In the genomic region with DNA sequence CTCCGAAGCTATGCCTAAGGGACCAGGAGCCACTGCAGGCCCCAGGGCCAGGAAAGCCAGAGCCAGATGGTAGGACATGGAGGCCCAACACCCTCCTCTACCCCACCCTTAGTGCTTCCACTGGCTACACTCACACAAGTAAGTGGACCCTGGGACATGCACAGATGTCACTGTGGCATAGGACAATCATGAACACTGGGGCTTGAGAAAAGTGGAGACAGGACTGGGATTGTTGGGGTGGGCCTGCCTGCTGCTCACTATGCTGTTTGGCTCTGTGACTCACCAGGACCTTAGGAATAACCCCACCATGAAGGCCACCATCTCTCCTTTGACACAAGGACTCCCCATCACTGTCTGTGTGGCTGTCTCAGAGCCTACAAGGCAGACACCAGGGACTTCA, we compare ENCODE assay signal across 19 mouse cellular contexts. TPM values are rescaled to one million over a fixed set of nuclear protein-coding genes. Genes with fewer than 3 reads are reported as not detected.
A peak's percentile ranks its signal among the peaks of the same experiment; 100 is the strongest.
DNase-seq lines count a peak whose midpoint lies in the region; ATAC-seq and TF ChIP-seq lines count a peak whose summit lies in the region.
"Had no signal": no experiment of that assay in that cellular context is flagged by ENCODE, and none has a peak within 500 bp of the region (broad histone marks: within the 10 kb centered on the region; RNA-seq: fewer than 3 reads in every experiment).

No protein-coding gene starts in this region.

- no peak overlapping the region for H3K4me2 ChIP-seq in forebrain, embryonic 11.5 days (ENCODE audit: low read depth, low read length, severe bottlenecking)
- no peak overlapping the region for H3K4me2 ChIP-seq in forebrain, embryonic 12.5 days
- no peak overlapping the region for H3K4me2 ChIP-seq in myocyte (ENCODE audit: low read depth)
- H3K4me2 ChIP-seq: embryonic facial prominence, embryonic 12.5 days; forebrain, embryonic 13.5 days; forebrain, embryonic 15.5 days had no signal

- H3ac ChIP-seq in myocyte (ENCODE audit: control insufficient read depth, insufficient read length), result no peak overlapping the region

- WGBS in forebrain, embryonic 11.5 days, result 96% methylated on average over 1 of the region's 1 CpGs
- WGBS in forebrain, embryonic 12.5 days, result 92% methylated on average over 1 of the region's 1 CpGs

- no peak for TF ChIP-seq RAD21 in MEL (IDR thresholded peaks at IDR 0.05; ENCODE audit: low read depth, low read length)

- no peak overlapping the region for H3K9ac ChIP-seq in forebrain, embryonic 11.5 days (ENCODE audit: low read length)
- no peak overlapping the region for H3K9ac ChIP-seq in forebrain, embryonic 12.5 days
- H3K9ac ChIP-seq in MEL (ENCODE audit: control insufficient read depth, low read depth, low read length, poor library complexity, severe bottlenecking), result no peak overlapping the region
- H3K9ac ChIP-seq: embryonic facial prominence, embryonic 12.5 days; forebrain, embryonic 13.5 days; forebrain, embryonic 15.5 days; forebrain, postnatal 0 days had no signal

- no peaks in the 10 kb centered on the region for H3K4me1 ChIP-seq in forebrain, embryonic 11.5 days (replicated peaks; ENCODE audit: control insufficient read depth, insufficient read depth, low read length)
- no peaks in the 10 kb centered on the region for H3K4me1 ChIP-seq in forebrain, embryonic 12.5 days
- H3K4me1 ChIP-seq in MEL (ENCODE audit: control insufficient read depth in 1 of 2, insufficient read depth in 2 of 2, low read length in 2 of 2), result no peaks in the 10 kb centered on the region
- H3K4me1 ChIP-seq: embryonic facial prominence, embryonic 10.5 days; embryonic facial prominence, embryonic 12.5 days; forebrain, embryonic 13.5 days had no signal

- H3K79me2 ChIP-seq in MEL (ENCODE audit: control insufficient read depth, insufficient read depth, low read length, poor library complexity), result no peaks in the 10 kb centered on the region
- no peaks in the 10 kb centered on the region for H3K79me2 ChIP-seq in myocyte (ENCODE audit: control insufficient read depth, insufficient read depth)

- TF ChIP-seq POLR2A in MEL (IDR thresholded peaks at IDR 0.05; ENCODE audit: control insufficient read depth in 1 of 2, insufficient read depth in 1 of 2, low read depth in 1 of 2, low read length in 2 of 2, poor library complexity in 1 of 2) (peak in 1 of 2 experiments; percentile 42; a peak in 1 of 4 replicates), myocyte (IDR thresholded peaks at IDR 0.05; ENCODE audit: insufficient read length, low read depth) (no peak)

- H3K27me3 ChIP-seq in forebrain, embryonic 11.5 days (ENCODE audit: control insufficient read depth, insufficient read depth, low read length), result no peaks in the 10 kb centered on the region
- no peaks in the 10 kb centered on the region for H3K27me3 ChIP-seq in forebrain, embryonic 12.5 days
- H3K27me3 ChIP-seq in MEL (ENCODE audit: control insufficient read depth in 1 of 2, insufficient read depth in 2 of 2, low read length in 2 of 2), result no peaks in the 10 kb centered on the region
- no peaks in the 10 kb centered on the region for H3K27me3 ChIP-seq in myocyte (ENCODE audit: control insufficient read depth, insufficient read depth, insufficient read length)
- H3K27me3 ChIP-seq: embryonic facial prominence, embryonic 12.5 days; forebrain, embryonic 13.5 days; forebrain, embryonic 15.5 days; Patski had no signal

- no peak for DNase-seq in forebrain, embryonic 11.5 days (ENCODE audit: low spot score)
- DNase-seq in MEL (ENCODE audit: low read depth, low spot score), result peak; percentile 19
- DNase-seq in natural killer cell, adult 2 months (ENCODE audit: low spot score in 2 of 2), result no peak
- DNase-seq: adrenal gland, adult 8-10 months; adrenal gland, postnatal 14 days; adrenal gland, postnatal 36 days; cerebellum, adult 18-20 months; cerebellum, adult 8-10 months; cerebellum, adult 9-11 months; cerebellum, postnatal 25 days; forebrain, postnatal 0 days had no signal

- ATAC-seq in forebrain, embryonic 11.5 days (replicated peaks; ENCODE audit: low FRiP score), result no peak
- no peak for ATAC-seq in forebrain, embryonic 12.5 days (ENCODE audit: low FRiP score)
- ATAC-seq: activated CD4-positive, CD25-positive, alpha-beta regulatory T cell, adult 4 months; forebrain, embryonic 13.5 days; forebrain, embryonic 15.5 days; forebrain, postnatal 0 days had no signal

- H3K4me3 ChIP-seq in forebrain, embryonic 11.5 days (ENCODE audit: low read depth, low read length), result no peak overlapping the region
- no peak overlapping the region for H3K4me3 ChIP-seq in forebrain, embryonic 12.5 days (replicated peaks)
- H3K4me3 ChIP-seq in MEL (ENCODE audit: control insufficient read depth in 1 of 2, insufficient read depth in 1 of 2, low read depth in 2 of 2, low read length in 2 of 2), result no peak overlapping the region
- H3K4me3 ChIP-seq in myocyte, result no peak overlapping the region
- H3K4me3 ChIP-seq: embryonic facial prominence, embryonic 10.5 days; embryonic facial prominence, embryonic 12.5 days; forebrain, embryonic 13.5 days; forebrain, embryonic 15.5 days had no signal

- H3K27ac ChIP-seq in forebrain, embryonic 11.5 days (ENCODE audit: low read depth, low read length), result 0 out of 2 replicates have a peak overlapping the region, but pooled peaks have one; percentile 18
- no peak overlapping the region for H3K27ac ChIP-seq in forebrain, embryonic 12.5 days
- no peak overlapping the region for H3K27ac ChIP-seq in MEL (ENCODE audit: control insufficient read depth, low read depth, low read length)
- H3K27ac ChIP-seq: embryonic facial prominence, embryonic 10.5 days; embryonic facial prominence, embryonic 12.5 days; forebrain, embryonic 13.5 days; forebrain, embryonic 15.5 days had no signal

- H3K9me3 ChIP-seq in forebrain, embryonic 11.5 days (ENCODE audit: control insufficient read depth, low read length), result no peaks in the 10 kb centered on the region
- H3K9me3 ChIP-seq in forebrain, embryonic 12.5 days, result no peaks in the 10 kb centered on the region
- H3K9me3 ChIP-seq in MEL (replicated peaks; ENCODE audit: insufficient read depth, low read length), result no peaks in the 10 kb centered on the region
- H3K9me3 ChIP-seq: embryonic facial prominence, embryonic 10.5 days; embryonic facial prominence, embryonic 12.5 days; forebrain, embryonic 13.5 days; forebrain, embryonic 15.5 days had no signal

- TF ChIP-seq CTCF in MEL (IDR thresholded peaks at IDR 0.05 in 2 of 3, conservative IDR thresholded peaks at IDR 0.05 in 1 of 3; ENCODE audit: control insufficient read depth in 1 of 3, insufficient read depth in 1 of 3, low read depth in 2 of 3, low read length in 3 of 3, poor library complexity in 1 of 3, severe bottlenecking in 1 of 3), result no peak

- peaks cover 9% of the 10 kb centered on the region for H3K36me3 ChIP-seq in forebrain, embryonic 11.5 days (ENCODE audit: control insufficient read depth, insufficient read depth, low read length)
- H3K36me3 ChIP-seq in forebrain, embryonic 12.5 days (replicated peaks), result peaks cover 50% of the 10 kb centered on the region
- H3K36me3 ChIP-seq in MEL (ENCODE audit: control insufficient read depth in 1 of 2, insufficient read depth in 2 of 2, low read length in 2 of 2), result peaks cover 0 to 6% of the 10 kb centered on the region in 2 experiments; a peak in 1 of 4 replicates
- peaks cover 12% of the 10 kb centered on the region for H3K36me3 ChIP-seq in myocyte (ENCODE audit: control insufficient read depth, insufficient read depth)

- no peak for TF ChIP-seq EP300 in MEL (IDR thresholded peaks at IDR 0.05; ENCODE audit: low read depth in 1 of 2, low read length in 2 of 2)

TF ChIP-seq in MEL, 35 proteins besides CTCF, POLR2A, EP300 and RAD21:
- TF ChIP-seq NRF1 (IDR thresholded peaks at IDR 0.05; ENCODE audit: insufficient read depth, low read depth, low read length, poor library complexity, severe bottlenecking), result no peak
- peak; percentile 54; the same call in 1 of the 2 replicates for TF ChIP-seq POLR2AphosphoS2 (IDR thresholded peaks at IDR 0.05; ENCODE audit: low read length)

TF ChIP-seq in myocyte, 11 proteins besides CTCF, POLR2A, EP300 and RAD21:
- TF ChIP-seq POLR2AphosphoS2 (IDR thresholded peaks at IDR 0.05; ENCODE audit: insufficient read length, low read depth) (peak; percentile 24), TCF12 (IDR thresholded peaks at IDR 0.05; ENCODE audit: insufficient read depth, poor library complexity, severe bottlenecking) (no peak), USF1 (IDR thresholded peaks at IDR 0.05; ENCODE audit: low read depth) (no peak), TCF3 (IDR thresholded peaks at IDR 0.05; ENCODE audit: insufficient read length, low read depth) (no peak), MYOG (IDR thresholded peaks at IDR 0.05; ENCODE audit: control insufficient read depth in 1 of 3, insufficient read depth in 1 of 3, insufficient read length in 2 of 3, low read depth in 2 of 3) (no peak)

RNA-seq across cellular contexts. Expression of a gene that starts 24.8 kb away (rescaled TPM):
- polyA plus RNA-seq in forebrain, embryonic 11.5 days (2014; fragmentation: Nextera tagmentation; extraction: Ambion mirVana), result 48.9 and 49.3 TPM in 2 replicates
- 43.2 and 45.6 TPM in 2 replicates for polyA plus RNA-seq in forebrain, embryonic 12.5 days (2016; fragmentation: Nextera tagmentation; extraction: Ambion mirVana)
- 104 and 118 TPM in 2 replicates for total RNA-seq in MEL (2012; rRNA removed)
- polyA plus RNA-seq in MEL (2012; ENCODE audit: insufficient read depth in 1 of 2, insufficient read length in 2 of 2, low read depth in 1 of 2, low replicate concordance in 2 of 2, missing spikeins in 1 of 2) (100 to 1,000 TPM in 1 of 2 experiments, not detected in 1; 109 TPM), myocyte (2012; fragmentation: generic; extraction: Trizol) (26.1 TPM)

RNA-seq across cellular contexts. Expression of a gene that starts 24.9 kb away (rescaled TPM):
- 225 and 246 TPM in 2 replicates for polyA plus RNA-seq in forebrain, embryonic 11.5 days (2014; fragmentation: Nextera tagmentation; extraction: Ambion mirVana)
- polyA plus RNA-seq in forebrain, embryonic 12.5 days (2016; fragmentation: Nextera tagmentation; extraction: Ambion mirVana), result 248 TPM in 2 replicates
- total RNA-seq in MEL (2012; rRNA removed), result 189 and 198 TPM in 2 replicates
- polyA plus RNA-seq in MEL (2012; ENCODE audit: insufficient read depth in 1 of 2, insufficient read length in 2 of 2, low read depth in 1 of 2, low replicate concordance in 2 of 2, missing spikeins in 1 of 2) (1,000 to 10,000 TPM in 1 of 2 experiments, 100 to 1,000 TPM in 1; 158 to 1,046 TPM), myocyte (2012; fragmentation: generic; extraction: Trizol) (469 TPM)
